Mouse (Mus musculus) embryo, embryonic 11 days (tissue): ENCODE data around the gene Spint1.

Experiments
- DNase-seq: peaks from one replicate; pipeline ENCODE4 v3.0.0-alpha.2; 2015

Gene Spint1

DNA sequence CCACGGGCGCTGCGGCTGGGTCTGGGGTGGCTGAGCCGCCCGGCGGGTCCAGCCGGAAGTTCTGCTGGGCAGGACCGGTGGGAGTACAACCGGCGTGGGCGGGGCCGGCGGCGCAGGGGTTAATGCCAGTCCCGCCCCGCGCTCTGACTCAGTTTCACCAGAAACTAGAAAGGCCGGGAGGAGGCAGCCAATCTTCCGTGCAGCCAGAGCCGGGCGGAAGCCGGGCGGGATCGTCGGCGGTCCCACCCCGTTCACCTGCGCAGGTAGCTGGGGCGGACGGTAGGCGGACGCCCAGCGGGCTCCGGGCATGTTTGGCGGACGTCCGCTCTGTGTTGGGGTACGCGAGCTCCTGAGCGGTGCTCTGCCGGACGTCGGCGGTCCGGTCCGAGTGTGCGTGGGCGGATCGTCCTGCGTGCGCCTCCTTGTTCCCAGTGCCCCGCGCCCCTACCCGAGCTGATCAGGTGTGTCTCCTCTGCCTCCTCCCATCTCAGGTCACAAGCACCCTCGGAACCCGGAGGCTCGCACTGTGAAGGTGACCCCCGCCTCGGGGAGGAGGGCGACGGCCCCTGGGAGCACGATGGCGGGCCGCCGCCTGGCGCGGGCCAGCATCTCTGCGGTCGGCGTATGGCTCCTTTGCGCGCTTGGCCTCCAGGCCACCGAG is at the start of gene Spint1:
Gene Spint1 (plus strand): TSS at position 153 of the 661 bp plus-strand sequence.
- DNase-seq: peak; percentile 26

DNA sequence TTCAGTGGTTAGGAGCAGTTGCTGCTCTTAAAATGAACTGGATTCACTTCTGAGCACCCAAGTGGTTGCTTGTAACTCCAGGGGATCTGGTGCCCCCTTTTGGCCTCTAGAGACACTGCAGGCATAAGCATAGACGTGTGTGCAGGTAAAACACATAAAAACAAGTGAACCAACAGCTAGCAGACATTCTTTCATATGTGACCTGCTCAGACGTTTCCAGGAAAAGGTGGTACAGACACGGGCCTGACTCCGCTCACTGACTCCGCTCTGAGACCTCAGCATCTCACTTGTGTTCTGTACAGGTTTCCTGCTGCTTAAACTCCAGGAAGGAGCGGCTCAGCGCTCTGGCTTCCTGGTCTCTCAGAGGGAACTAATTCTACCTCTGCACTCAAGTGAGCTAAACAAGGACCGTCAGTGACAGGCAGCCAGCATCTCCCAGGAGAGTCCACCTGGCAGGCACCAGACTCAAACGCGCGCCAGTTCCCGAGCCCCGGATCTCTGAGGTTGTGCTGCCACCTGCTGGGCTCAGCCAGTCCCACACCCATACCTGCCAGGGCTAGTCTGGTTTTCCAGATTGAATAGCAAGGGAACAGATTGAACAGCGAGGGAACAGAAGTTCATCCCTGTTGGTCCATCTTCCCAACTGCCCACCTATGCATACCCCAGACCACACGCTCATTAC is 48.0 kb upstream of the Spint1 start:
- peak; percentile 87 for DNase-seq

DNA sequence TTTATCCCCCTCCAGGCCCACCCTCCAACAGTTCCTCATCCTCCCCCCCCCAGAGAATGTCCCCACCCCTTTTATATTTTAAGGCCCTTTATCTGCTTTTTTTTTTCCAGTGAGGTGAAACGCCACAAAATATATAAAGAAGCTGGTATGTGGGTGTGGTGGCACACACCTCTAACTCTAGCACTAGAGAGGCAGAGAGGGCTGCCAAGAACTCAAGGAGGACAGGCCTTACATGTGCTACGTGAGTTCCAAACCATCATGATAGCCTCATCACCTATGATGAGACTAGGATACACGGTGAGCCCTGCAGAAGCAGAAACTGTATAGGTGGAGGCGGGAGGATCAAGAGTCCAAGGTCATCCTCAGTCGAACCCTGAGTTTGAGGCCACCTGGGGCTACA is 46.2 kb upstream of the Spint1 start:
- DNase-seq: no peak

DNA sequence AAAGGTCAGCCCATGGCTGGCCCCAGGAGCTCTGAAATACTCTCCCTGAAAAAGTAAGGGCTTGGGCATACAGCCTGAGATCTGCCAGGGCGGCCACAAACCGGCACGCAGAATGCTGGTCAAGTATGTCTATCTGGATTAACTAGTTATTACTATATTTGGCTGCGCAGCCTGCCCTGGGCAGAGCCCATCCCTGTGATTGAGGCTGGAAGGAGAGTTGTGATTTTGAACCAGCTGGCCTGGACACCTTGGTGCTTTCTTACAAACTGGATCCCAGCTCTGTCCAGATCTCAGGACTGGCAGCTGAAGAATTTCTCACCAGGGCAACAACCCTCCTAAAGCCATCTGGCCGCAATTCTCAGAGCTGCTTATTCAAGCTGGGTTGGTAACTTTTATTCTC is 43.0 kb upstream of the Spint1 start:
- DNase-seq: no peak

DNA sequence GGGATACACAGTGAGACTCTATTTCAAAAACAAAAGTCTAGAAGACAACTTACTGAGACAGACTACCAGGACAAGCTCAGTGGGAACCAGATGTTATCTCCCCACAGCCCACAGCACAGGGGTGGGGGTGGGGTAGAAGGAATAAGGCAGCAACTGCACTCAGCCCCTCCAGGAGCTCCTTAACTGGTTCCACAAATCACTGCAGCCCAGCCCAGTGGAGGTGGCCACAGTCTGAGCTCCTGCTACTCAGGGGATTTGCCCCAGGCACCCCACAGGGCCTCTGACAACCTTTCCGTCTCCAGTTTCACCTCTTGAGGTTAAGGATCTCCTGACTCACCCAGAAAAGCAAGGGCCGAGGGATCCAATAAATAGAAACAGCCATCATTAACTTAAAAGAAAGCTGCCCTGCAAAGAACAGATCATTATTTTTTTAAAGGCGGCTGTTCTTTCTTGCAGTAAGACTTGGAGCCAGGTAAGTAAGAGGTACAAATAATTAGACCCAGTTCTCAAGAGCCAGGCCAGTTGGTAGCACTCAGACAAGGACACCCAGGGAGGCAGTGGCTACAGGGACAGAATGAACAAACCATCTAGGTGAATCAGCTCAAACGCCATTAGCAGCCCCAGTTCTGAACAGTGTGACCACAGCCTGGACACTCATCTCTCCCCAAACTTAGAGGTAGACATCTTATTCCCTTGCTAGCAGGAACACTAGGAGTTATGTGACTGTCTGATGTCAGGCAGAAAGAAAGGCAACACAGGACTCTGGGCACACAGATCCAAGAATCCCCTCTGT is 40.6 kb upstream of the Spint1 start:
- peak; percentile 47 for DNase-seq

DNA sequence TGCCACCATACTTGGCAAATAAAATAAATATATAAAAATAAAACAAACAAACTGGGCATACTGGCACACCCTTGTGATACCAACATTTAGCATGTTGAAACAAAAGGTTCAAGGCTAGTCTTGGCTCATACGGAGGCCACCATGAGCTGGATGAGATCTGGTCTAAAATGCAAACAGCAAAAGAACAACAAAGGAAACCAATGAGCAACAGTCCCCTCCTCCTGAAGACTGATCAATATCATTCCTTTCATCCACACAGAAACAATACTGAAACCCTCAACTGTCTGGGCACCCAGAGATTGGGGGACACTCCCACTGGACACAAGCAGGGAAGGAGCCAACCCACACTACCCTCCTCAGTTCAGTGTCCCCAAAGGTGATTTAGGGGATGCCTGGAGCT is 39.7 kb upstream of the Spint1 start:
- no peak for DNase-seq

DNA sequence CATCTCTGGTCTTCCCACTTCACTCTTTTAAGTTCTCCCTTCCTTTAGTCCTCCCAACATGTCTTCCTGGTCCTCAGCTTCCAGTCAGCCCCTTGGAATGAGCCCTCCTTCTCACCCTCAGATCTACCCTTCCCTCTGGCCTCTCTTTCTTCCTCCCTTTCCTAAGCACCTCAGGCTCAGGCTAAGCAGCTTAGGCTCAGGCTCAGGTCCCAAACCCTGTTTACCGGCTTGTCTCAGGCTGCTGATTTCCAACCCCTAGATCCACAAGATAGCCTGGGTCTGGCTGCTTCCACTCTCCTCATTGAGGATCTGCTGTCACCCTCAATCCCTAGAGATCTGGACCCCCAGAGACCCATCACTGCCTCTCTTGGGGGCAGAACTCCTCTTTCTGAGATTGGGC is 39.1 kb upstream of the Spint1 start:
- no peak for DNase-seq

DNA sequence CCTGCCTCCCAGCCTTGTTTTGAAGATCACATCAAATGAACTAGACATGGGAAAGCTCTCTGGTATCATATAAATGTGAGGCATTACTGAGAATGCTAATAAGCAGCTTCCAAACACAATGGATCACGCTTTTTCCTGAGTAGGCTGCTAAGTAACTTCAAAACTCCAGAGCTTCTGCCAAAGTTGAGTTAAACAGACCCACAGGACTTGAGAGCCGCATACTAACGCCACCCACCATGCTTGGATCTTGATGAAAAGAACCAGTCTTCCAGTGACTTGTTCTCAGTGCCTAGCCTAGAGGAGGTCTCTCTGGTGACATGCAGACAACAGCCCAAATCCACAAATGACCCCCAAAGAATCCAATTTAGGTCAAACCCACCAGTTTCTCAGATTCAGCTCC is 38.2 kb upstream of the Spint1 start:
- DNase-seq: no peak

DNA sequence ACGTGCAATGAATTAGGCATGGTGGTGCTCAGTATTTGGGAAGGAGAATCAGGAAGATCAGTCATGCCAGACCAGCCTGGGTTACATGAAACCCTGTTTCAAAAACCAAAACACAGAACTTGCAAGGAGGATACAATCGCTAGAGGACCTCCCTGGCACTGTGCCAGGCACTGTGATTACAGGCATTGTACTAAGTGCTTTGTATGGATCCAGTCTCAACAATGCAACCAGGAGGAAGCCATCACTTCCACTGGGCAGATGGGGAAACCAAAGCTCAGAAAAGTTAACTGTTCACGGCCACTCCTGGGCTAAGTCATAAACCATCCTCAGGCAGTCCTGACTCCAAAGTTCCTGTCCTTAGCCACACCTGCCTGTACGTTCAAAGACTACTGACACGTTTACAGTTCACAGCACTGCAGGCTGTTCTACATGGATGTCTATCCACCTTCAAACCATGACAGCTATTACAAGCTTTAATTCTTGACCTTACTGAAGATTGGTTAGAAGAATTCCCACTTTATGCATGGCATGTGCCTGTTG is 34.2 kb upstream of the Spint1 start:
- peak; percentile 17 for DNase-seq

DNA sequence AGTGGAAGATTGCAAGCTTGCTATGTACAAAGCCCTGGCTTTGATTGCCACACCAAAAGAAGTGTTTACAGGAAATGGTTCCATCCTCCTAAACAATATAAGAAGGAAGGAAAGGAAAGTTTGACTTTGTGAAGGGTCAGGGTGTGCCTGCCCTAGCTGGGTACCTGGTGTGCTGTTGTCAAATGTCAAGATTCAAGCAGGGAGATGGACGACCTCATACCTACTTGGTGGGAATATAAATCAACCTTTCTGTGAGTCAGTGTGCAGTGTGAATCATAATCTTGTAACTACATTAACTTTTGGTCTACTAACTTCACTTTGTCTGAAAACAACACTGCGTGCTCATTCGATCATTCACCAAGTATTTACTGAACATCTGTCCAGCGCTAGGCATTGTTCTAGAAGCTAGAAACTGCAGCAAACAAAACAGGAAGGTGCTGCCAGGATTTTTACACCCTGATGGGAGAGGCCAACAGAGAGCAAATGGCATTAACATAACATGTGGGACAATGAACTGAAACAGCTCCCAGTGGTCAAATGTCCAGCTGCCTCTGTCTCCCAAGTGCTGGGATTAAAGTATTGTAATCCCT is 33.2 kb upstream of the Spint1 start:
- no peak for DNase-seq

DNA sequence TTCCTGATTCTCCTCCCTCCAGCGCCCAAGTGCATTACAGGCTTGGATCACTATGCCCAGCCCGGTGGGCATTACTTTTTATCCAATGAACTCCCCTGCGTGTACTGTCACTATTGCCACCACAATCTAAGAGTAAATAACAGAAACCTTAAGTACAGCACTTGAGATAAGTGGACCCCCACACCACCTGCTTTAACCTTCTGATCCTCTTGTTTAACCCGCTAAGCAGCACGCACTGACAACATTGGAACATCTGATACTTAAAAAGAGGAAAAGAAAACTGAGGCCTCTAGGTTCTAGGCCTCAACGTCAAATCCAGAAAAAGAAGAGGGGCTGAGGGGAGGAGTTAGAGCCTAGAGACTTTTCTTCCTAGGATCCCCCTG is 29.2 kb upstream of the Spint1 start:
- DNase-seq: peak; percentile 8

DNA sequence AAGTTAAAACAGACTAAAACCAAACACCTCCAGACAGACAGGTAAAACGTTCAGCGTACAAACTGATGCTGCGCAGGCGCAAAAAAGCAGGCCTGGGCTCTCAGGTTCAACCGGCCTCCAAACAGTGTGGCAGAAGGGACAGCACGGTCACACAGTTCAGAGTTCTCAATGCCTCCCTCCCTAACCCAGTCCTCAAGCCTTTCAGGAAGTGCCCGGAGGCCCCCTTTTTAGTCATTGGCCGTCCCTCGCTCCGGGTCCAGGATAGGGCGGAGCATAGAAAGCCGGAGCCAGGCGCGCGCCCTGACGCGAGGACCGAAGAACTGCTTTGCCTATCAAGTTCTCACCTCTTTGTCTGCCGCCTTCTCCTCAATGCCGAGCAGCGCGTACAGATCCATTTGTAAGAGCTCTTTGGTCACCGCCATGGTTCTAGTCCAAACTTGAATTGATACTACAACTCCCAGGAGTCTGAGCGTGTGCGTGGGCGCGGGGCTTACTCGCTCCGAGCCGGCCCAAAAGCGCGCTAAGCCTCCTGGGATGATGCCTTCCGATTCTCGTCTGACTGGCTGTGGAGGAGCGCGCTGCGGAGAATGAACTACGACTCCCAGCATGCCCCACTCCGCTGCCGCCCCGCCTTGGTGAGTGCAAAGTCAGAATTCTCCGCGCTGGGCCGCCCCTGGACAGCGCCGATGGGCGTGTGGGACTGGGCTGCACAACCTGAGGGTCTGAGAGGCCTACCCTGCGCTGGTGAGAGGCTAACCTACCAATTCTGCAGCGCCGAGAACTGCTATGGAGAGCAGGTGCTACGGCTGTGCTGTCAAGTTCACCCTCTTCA is 28.6 kb upstream of the Spint1 start, which contains the start of the genes Zfyve19 and Dnajc17:
Gene Zfyve19 (plus strand): TSS at position 274 of the 832 bp plus-strand sequence.
Gene Dnajc17 (minus strand): TSS at position 452 of the 832 bp plus-strand sequence.
- peak; percentile 99 for DNase-seq

DNA sequence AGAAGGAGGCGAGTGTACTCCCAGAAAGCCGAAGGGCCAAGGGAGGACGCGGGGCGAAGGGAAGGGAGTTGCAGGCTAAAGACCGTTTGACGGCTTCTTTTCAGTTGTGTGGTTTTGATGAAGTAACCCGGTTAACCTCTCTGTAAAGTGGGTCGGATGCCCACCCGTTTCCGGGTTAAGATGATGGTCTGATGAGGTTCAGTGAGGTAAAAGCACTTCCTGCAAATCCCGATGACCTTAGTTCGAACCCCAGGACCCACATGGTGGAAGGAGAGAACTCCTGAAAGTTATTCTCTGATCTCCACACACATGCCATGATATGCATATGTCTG is 28.0 kb upstream of the Spint1 start:
- no peak for DNase-seq

DNA sequence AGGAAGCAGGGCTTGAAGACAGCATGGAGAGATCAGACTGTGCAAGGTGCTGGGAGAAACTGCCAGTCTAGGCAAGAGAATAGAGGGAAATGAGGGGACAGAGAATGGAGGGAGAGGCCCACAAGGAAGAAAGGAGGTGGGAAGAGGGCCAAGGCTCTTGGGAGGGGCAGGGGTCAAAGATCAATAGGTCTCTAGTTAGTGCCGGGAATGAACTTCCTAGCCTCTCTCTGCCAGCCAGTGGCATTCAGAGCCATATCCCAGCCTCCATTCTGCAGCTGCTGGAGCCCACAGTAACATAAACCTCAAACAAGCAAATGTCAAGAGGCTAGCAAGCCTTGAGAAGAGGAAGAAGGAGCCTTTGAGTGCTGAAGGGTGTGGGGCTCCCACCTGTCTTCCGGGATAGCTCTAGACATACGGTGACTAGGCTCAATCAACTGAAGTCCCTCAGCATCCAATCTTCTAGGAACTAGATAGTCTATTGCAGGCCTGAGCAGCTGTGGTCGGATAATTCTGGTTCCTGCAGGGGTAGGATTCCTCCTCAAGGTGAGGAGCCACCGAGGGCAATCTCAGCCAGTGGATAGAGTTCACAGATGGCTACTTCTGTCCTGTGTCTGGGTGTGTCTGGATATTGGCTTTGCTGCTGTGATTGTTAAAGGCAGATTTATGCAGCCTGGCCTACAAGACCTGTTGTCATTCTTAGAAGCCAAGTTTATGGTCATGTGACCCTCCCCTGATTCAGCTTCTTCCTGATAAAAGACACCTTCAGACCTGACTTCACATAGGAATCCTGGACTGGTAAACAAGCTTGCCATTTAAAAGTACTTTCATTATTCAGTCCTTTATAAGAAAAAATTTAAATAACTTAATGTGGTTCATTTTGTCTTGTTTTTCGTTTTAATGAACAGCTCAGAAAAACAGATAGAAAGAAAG is 7.1 kb upstream of the Spint1 start, which contains the start of gene Ppp1r14d:
Gene Ppp1r14d (minus strand): TSS at position 132 of the 930 bp plus-strand sequence.
- no peak for DNase-seq

DNA sequence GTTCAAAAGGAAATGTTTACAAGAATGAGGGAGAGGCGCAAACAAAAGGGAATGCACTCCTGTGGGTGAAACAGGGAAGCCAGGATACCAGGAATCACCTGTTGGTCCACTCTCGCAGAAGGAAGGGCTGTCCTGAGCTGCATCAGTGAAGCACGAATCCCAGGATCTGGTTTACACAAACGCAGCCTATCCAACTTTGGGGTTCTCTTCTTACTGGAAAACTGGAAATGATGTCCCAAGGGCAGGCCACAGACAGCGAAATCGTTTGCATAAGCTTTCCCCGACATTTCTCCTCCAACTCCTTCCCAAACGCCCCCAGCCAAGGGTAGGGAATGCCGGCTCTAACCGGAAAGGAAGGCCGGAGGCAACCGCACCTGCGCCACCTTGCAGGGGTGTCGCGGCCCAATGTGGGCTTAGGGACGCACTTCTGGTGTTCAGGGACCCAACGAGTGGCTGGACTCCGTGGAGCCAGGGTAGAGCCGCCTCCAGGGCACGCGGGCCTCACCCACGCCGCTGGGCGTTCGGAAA is 416 bp upstream of the Spint1 start:
- DNase-seq: peak; percentile 11

DNA sequence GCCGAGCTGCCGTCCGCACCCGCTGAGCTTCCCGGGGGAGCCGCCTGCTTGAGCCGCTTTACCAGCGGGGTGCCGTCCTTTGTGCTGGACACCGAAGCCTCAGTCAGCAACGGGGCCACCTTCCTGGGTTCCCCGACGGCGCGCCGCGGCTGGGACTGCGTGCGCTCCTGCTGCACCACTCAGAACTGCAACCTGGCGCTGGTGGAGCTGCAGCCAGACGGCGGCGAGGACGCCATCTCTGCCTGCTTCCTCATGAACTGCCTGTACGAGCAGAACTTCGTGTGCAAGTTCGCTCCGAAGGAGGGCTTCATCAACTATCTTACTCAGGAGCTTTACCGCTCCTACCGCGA is 684 bp downstream of the Spint1 start:
- peak; percentile 20 for DNase-seq

DNA sequence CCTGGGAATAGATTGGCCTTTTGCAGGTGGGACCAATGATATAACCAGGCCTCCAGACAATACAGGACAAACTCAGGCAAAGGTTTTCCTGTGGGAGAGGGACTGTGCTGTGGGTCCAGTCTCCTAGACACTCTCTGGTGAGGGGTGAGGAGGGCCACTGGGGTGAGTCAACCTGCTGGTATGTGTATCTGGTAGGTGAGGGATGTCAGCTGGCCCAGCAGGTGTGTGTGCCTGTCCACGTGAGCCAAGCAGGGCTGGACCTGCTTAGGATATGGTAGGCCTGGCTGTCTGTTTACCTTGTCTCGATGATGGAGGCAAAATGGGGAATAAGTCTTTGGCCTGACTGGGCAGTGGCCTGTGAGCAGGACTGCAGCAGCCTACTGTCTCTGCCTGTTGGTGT is 1.5 kb downstream of the Spint1 start:
- no peak for DNase-seq

DNA sequence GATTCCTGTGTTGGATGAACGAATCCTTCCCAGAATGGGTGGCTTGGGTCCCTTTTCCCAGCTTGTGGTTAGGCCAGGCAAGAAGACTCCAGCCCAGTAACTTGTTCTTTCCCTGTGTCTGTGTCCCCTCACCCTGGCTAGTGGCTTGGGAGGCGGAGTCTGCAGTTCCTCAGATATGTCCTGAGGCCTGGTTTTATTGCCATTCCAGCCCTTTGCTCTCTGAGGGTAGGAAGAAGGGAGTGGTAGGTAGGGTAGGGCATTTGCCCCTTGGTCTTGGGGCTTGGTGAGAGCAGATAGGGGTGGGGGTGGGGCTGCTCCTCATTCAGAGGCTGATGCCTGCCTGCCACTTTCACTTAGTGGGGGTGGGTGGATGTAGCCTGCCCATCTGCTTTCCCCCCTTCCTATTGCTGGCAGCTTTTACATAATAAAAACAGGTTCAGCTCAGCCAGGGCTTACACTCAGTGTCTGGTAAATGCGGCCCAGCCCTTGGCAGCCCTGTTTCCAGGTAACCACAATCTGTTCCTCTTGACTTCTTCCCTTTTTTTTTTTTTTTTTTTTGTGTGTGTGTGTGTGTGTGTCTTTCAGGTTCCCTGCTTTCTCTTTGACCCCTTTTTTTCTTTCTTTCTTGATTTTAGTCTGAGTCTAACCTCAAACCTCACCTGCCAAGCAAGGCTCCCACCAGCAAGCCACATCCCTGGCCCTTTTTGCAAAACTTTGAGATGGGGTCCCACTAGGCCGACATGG is 3.1 kb downstream of the Spint1 start:
- DNase-seq: no peak

DNA sequence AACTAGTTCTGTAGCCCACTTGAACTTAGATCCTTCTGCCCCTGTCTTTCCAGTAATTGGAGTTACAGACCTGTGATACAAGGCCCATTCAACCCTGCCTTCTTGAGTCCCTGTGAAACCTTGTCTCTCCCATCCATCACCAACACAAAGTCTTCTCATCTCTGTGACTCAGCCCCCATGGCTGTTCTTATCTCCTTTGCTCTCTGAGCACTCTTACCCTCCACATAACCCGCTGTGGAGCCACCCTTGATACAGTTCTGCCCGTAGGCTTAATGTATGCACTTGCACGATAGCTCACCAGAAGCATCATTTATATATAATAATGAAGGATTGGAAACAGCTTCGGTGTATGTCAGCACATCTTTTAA is 3.6 kb downstream of the Spint1 start:
- DNase-seq: no peak

DNA sequence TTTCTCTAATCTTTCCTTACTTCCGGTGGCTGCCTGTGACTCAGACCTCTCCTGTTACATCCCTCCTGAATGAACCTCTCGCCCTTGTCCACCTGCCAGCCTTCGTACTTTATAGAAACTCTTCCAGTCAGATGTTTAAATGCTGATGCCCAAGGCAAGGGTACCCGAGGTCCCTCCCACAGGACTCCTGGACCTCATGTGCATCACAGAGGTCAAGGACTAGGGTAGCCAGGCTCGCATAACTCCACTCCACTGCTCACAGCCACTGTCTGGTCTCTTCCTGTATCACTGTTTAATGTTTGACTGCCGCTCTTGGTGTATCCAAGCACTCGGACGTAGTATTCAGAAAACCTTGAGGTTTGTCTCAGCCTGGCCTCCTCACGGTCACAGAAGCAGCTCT is 5.4 kb downstream of the Spint1 start:
- DNase-seq: no peak
